Mouse (Mus musculus): Measurements from ENCODE around the gene Unc13b. TPM values are rescaled to one million over a fixed set of nuclear protein-coding genes. Genes with fewer than 3 reads are reported as not detected.

The Unc13b gene
- polyA plus RNA-seq, 1 experiment from 2014 or later = 3.9 TPM

GRCm38 (mm10) chr4:43240716-43241115 lies 182.0 kb downstream of the Unc13b start:
- Histone ChIP-seq H3K4me2 (no peak overlapping the region), H3K27ac (no peak overlapping the region), H3K4me3 (no peak overlapping the region), H3K36me3 (no peaks in the 10 kb centered on the region; the same call in 1 of the 2 replicates), H3K9me3 (no peaks in the 10 kb centered on the region), H3K9ac (no peak overlapping the region), H3K4me1 (peaks cover 3% of the 10 kb centered on the region; the same call in 1 of the 2 replicates), H3K27me3 (no peaks in the 10 kb centered on the region)
- 89% methylated on average over 1 of the region's 1 CpGs for WGBS
- no peak for ATAC-seq (ENCODE audit: insufficient number of reproducible peaks, insufficient read depth, low FRiP score, low TSS enrichment, low read depth)

GRCm38 (mm10) chr4:43244022-43244421 lies 185.3 kb downstream of the Unc13b start:
- no peak for ATAC-seq (ENCODE audit: insufficient number of reproducible peaks, insufficient read depth, low FRiP score, low TSS enrichment, low read depth)
- Histone ChIP-seq H3K4me1 (no peaks in the 10 kb centered on the region), H3K4me2 (no peak overlapping the region), H3K4me3 (no peak overlapping the region), H3K9ac (no peak overlapping the region), H3K27ac (no peak overlapping the region), H3K27me3 (no peaks in the 10 kb centered on the region), H3K36me3 (no peaks in the 10 kb centered on the region; the same call in 1 of the 2 replicates), H3K9me3 (no peaks in the 10 kb centered on the region)
- WGBS = 41% methylated on average over 2 of the region's 2 CpGs

GRCm38 (mm10) chr4:43245776-43246175 lies 187.0 kb downstream of the Unc13b start:
- Histone ChIP-seq H3K4me3 (no peak overlapping the region), H3K4me1 (no peaks in the 10 kb centered on the region), H3K36me3 (no peaks in the 10 kb centered on the region), H3K4me2 (no peak overlapping the region), H3K9me3 (no peaks in the 10 kb centered on the region), H3K27me3 (no peaks in the 10 kb centered on the region), H3K27ac (no peak overlapping the region), H3K9ac (no peak overlapping the region)
- WGBS = 84% methylated on average over 4 of the region's 4 CpGs
- ATAC-seq (ENCODE audit: insufficient number of reproducible peaks, insufficient read depth, low FRiP score, low TSS enrichment, low read depth) = no peak

GRCm38 (mm10) chr4:43248026-43248425 lies 189.3 kb downstream of the Unc13b start:
- Histone ChIP-seq H3K27me3 (no peaks in the 10 kb centered on the region), H3K9ac (no peak overlapping the region), H3K4me2 (no peak overlapping the region), H3K36me3 (no peaks in the 10 kb centered on the region), H3K9me3 (no peaks in the 10 kb centered on the region), H3K4me3 (no peak overlapping the region), H3K4me1 (no peaks in the 10 kb centered on the region), H3K27ac (no peak overlapping the region)
- ATAC-seq (ENCODE audit: insufficient number of reproducible peaks, insufficient read depth, low FRiP score, low TSS enrichment, low read depth) = no peak
- 58% methylated on average over 7 of the region's 7 CpGs for WGBS

- Histone ChIP-seq H3K9ac (no peak overlapping the region), H3K9me3 (no peaks in the 10 kb centered on the region)
- WGBS = 42% methylated on average over 2 of the region's 2 CpGs
These were observed 190.2 kb downstream of the Unc13b start for GRCm38 (mm10) chr4:43248909-43249308.

GRCm38 (mm10) chr4:43251269-43251668 lies 192.5 kb downstream of the Unc13b start:
- no peaks in the 10 kb centered on the region for H3K9me3 ChIP-seq
- H3K9ac ChIP-seq = no peak overlapping the region
- no peak for ATAC-seq (ENCODE audit: insufficient number of reproducible peaks, insufficient read depth, low FRiP score, low TSS enrichment, low read depth)
- H3K4me2 ChIP-seq = no peak overlapping the region
- no peak overlapping the region for H3K4me3 ChIP-seq
- no peaks in the 10 kb centered on the region for H3K4me1 ChIP-seq
- H3K27ac ChIP-seq = no peak overlapping the region
- H3K27me3 ChIP-seq = no peaks in the 10 kb centered on the region
- WGBS = 81% methylated on average over 6 of the region's 6 CpGs
- no peaks in the 10 kb centered on the region for H3K36me3 ChIP-seq

More at GRCm38 (mm10) chr4:43248909-43249308, 190.2 kb downstream of the Unc13b start:
- no peak overlapping the region for H3K27ac ChIP-seq
- H3K4me1 ChIP-seq = no peaks in the 10 kb centered on the region
- no peak overlapping the region for H3K4me3 ChIP-seq
- no peaks in the 10 kb centered on the region for H3K36me3 ChIP-seq
- no peak overlapping the region for H3K4me2 ChIP-seq
- no peaks in the 10 kb centered on the region for H3K27me3 ChIP-seq
- no peak for ATAC-seq (ENCODE audit: insufficient number of reproducible peaks, insufficient read depth, low FRiP score, low TSS enrichment, low read depth)

GRCm38 (mm10) chr4:43257040-43257439 lies 198.3 kb downstream of the Unc13b start:
- no peak overlapping the region for H3K9ac ChIP-seq
- peaks cover 19% of the 10 kb centered on the region for H3K4me1 ChIP-seq
- H3K9me3 ChIP-seq = no peaks in the 10 kb centered on the region
- H3K27me3 ChIP-seq = no peaks in the 10 kb centered on the region
- 100% methylated on average over 2 of the region's 2 CpGs for WGBS
- no peak overlapping the region for H3K4me2 ChIP-seq
- no peak overlapping the region for H3K4me3 ChIP-seq
- no peak overlapping the region for H3K27ac ChIP-seq
- no peaks in the 10 kb centered on the region for H3K36me3 ChIP-seq
- ATAC-seq (ENCODE audit: insufficient number of reproducible peaks, insufficient read depth, low FRiP score, low TSS enrichment, low read depth) = no peak

GRCm38 (mm10) chr4:43258556-43258955 lies 199.8 kb downstream of the Unc13b start:
- Histone ChIP-seq H3K4me2 (no peak overlapping the region), H3K4me1 (peaks cover 19% of the 10 kb centered on the region), H3K27me3 (no peaks in the 10 kb centered on the region), H3K9ac (no peak overlapping the region), H3K4me3 (no peak overlapping the region), H3K9me3 (no peaks in the 10 kb centered on the region), H3K27ac (no peak overlapping the region), H3K36me3 (no peaks in the 10 kb centered on the region)
- 85% methylated on average over 4 of the region's 4 CpGs for WGBS
- no peak for ATAC-seq (ENCODE audit: insufficient number of reproducible peaks, insufficient read depth, low FRiP score, low TSS enrichment, low read depth)

GRCm38 (mm10) chr4:43259435-43259834 lies 200.7 kb downstream of the Unc13b start:
- no peak overlapping the region for H3K9ac ChIP-seq
- H3K27me3 ChIP-seq = no peaks in the 10 kb centered on the region
- no peaks in the 10 kb centered on the region for H3K9me3 ChIP-seq
- H3K36me3 ChIP-seq = no peaks in the 10 kb centered on the region; the same call in 1 of the 2 replicates
- WGBS = 33% methylated on average over 3 of the region's 3 CpGs
- ATAC-seq (ENCODE audit: insufficient number of reproducible peaks, insufficient read depth, low FRiP score, low TSS enrichment, low read depth) = no peak
- H3K4me3 ChIP-seq = no peak overlapping the region
- peaks cover 19% of the 10 kb centered on the region for H3K4me1 ChIP-seq
- no peak overlapping the region for H3K4me2 ChIP-seq
- no peak overlapping the region for H3K27ac ChIP-seq

GRCm38 (mm10) chr4:43260096-43260495 lies 201.3 kb downstream of the Unc13b start:
- no peak for ATAC-seq (ENCODE audit: insufficient number of reproducible peaks, insufficient read depth, low FRiP score, low TSS enrichment, low read depth)
- peaks cover 19% of the 10 kb centered on the region for H3K4me1 ChIP-seq
- WGBS = 52% methylated on average over 5 of the region's 5 CpGs

GRCm38 (mm10) chr4:43262821-43263220 lies 204.1 kb downstream of the Unc13b start:
- no peak overlapping the region for H3K27ac ChIP-seq
- no peaks in the 10 kb centered on the region for H3K27me3 ChIP-seq
- 89% methylated on average over 6 of the region's 6 CpGs for WGBS
- H3K4me2 ChIP-seq = no peak overlapping the region
- ATAC-seq (ENCODE audit: insufficient number of reproducible peaks, insufficient read depth, low FRiP score, low TSS enrichment, low read depth) = no peak
- H3K9me3 ChIP-seq = no peaks in the 10 kb centered on the region
- H3K36me3 ChIP-seq = no peaks in the 10 kb centered on the region; the same call in 1 of the 2 replicates
- H3K4me1 ChIP-seq = peaks cover 19% of the 10 kb centered on the region
- no peak overlapping the region for H3K4me3 ChIP-seq
- H3K9ac ChIP-seq = no peak overlapping the region

More at GRCm38 (mm10) chr4:43260096-43260495, 201.3 kb downstream of the Unc13b start:
- Histone ChIP-seq H3K9ac (no peak overlapping the region), H3K4me2 (no peak overlapping the region), H3K4me3 (no peak overlapping the region), H3K9me3 (no peaks in the 10 kb centered on the region), H3K27me3 (no peaks in the 10 kb centered on the region), H3K36me3 (no peaks in the 10 kb centered on the region; the same call in 1 of the 2 replicates), H3K27ac (no peak overlapping the region)

- Histone ChIP-seq H3K4me2 (no peak overlapping the region), H3K36me3 (no peaks in the 10 kb centered on the region; the same call in 1 of the 2 replicates), H3K27ac (no peak overlapping the region), H3K9ac (no peak overlapping the region), H3K9me3 (no peaks in the 10 kb centered on the region), H3K27me3 (no peaks in the 10 kb centered on the region), H3K4me3 (no peak overlapping the region), H3K4me1 (no peaks in the 10 kb centered on the region)
- ATAC-seq (ENCODE audit: insufficient number of reproducible peaks, insufficient read depth, low FRiP score, low TSS enrichment, low read depth) = no peak
- 55% methylated on average over 2 of the region's 2 CpGs for WGBS
These were observed 207.4 kb downstream of the Unc13b start for GRCm38 (mm10) chr4:43266146-43266545.

Data from embryonic facial prominence, embryonic 13.5 days (tissue).